Mouse (Mus musculus): ENCODE measurements at regions not wholly inside any gene's neighbourhood (a gene's known extent, or its start where the extent isn't known, plus 50 kb on each side); places are given as distances from the start of the nearest gene placed in this dataset.

- ATAC-seq (replicated peaks; ENCODE audit: low read depth, poor library complexity, severe bottlenecking) = peak; percentile 100
Observed at GRCm38 (mm10) chr7:57881055-57881454, 371.2 kb upstream of the Gabra5 start.

All from common myeloid progenitor, adult 5-6 weeks (primary cell).